Comparison of ENCODE assay signal across 8 mouse cellular contexts in the genomic region with DNA sequence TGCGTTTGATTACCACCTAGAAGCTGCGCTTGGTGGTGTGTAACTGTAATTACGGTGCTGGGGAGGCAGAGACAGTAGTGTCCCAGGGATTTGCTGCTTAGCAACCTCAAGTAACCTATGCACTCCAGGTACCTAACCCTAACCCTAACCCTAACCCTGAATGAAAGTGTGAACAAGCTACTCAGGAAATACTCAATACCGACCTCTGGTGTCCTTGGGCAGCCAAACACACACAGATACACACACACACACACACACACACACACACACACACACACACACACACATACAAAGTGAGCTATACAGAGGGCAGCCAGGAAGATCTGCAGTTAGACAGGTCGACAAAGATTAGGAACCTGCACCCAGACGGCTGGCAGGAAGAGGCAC. TPM values are rescaled to one million over a fixed set of nuclear protein-coding genes. Genes with fewer than 3 reads are reported as not detected.
DNase-seq lines count a peak whose midpoint lies in the region; ATAC-seq and TF ChIP-seq lines count a peak whose summit lies in the region.

No protein-coding gene starts in this region.

- no peak for ATAC-seq in heart, embryonic 11.5 days (replicated peaks; ENCODE audit: insufficient number of reproducible peaks, low FRiP score, low TSS enrichment)
- ATAC-seq in forebrain, postnatal 0 days, result peak; percentile 32; the same call in 1 of the 2 replicates
- ATAC-seq in megakaryocyte progenitor cell, adult 5-6 weeks (replicated peaks; ENCODE audit: poor library complexity), result peak; percentile 38

- no peak for DNase-seq in heart, adult 18-20 months
- no peak for DNase-seq in ES-E14 (ENCODE audit: low read depth, low spot score)
- no peak for DNase-seq in forebrain, postnatal 0 days
- DNase-seq in layer of hippocampus, adult 11-12 months (ENCODE audit: low spot score), result no peak
- DNase-seq in spleen, postnatal 10 days (ENCODE audit: low spot score in 2 of 2), result no peak
- DNase-seq in gastrocnemius, postnatal 10 days, result no peak

- H3K4me3 ChIP-seq in heart, embryonic 11.5 days (ENCODE audit: low read depth, low read length), result peak overlapping the region; percentile 86
- H3K4me3 ChIP-seq in ES-E14 (ENCODE audit: insufficient read depth in 1 of 2, low read depth in 1 of 2, low read length in 2 of 2, poor library complexity in 1 of 2, severe bottlenecking in 1 of 2), result peak overlapping the region; percentile 81 to 93
- H3K4me3 ChIP-seq in forebrain, postnatal 0 days (ENCODE audit: low read depth, low read length), result peak overlapping the region; percentile 98

- in situ Hi-C loops in ES-E14 (cut with MboI; ENCODE audit: low sequenced_read_pairs in 2 of 2, unreplicated experiment in 2 of 2), result no loop called here

- H3K27ac ChIP-seq in heart, embryonic 11.5 days (ENCODE audit: low read depth, low read length), result peak overlapping the region; percentile 92
- H3K27ac ChIP-seq in ES-E14 (ENCODE audit: insufficient read depth, low read depth, low read length, poor library complexity, severe bottlenecking), result no peak overlapping the region
- H3K27ac ChIP-seq in forebrain, postnatal 0 days (ENCODE audit: low read depth, low read length), result peak overlapping the region; percentile 93

- no peaks in the 10 kb centered on the region for H3K27me3 ChIP-seq in heart, embryonic 11.5 days (ENCODE audit: control insufficient read depth, insufficient read depth, low read length)
- no peaks in the 10 kb centered on the region for H3K27me3 ChIP-seq in forebrain, postnatal 0 days (ENCODE audit: insufficient read depth, low read length)

- TF ChIP-seq CTCF in forebrain, postnatal 0 days (IDR thresholded peaks at IDR 0.05; ENCODE audit: low read depth), result peak; percentile 37; the same call in 1 of the 2 replicates

- no peaks in the 10 kb centered on the region for H3K9me3 ChIP-seq in heart, embryonic 11.5 days (replicated peaks; ENCODE audit: control insufficient read depth, low read length)
- no peaks in the 10 kb centered on the region for H3K9me3 ChIP-seq in ES-E14 (ENCODE audit: control insufficient read depth, insufficient read depth, low read depth, low read length)
- H3K9me3 ChIP-seq in forebrain, postnatal 0 days (ENCODE audit: low read length), result no peaks in the 10 kb centered on the region

- H3K36me3 ChIP-seq in heart, embryonic 11.5 days (ENCODE audit: control insufficient read depth, insufficient read depth, low read length), result peaks cover 23% of the 10 kb centered on the region
- H3K36me3 ChIP-seq in ES-E14 (ENCODE audit: control insufficient read depth, insufficient read depth, low read length, poor library complexity, severe bottlenecking), result peaks cover 35% of the 10 kb centered on the region
- peaks cover 48% of the 10 kb centered on the region for H3K36me3 ChIP-seq in forebrain, postnatal 0 days (ENCODE audit: insufficient read depth)

- peaks cover 6% of the 10 kb centered on the region for H3K4me1 ChIP-seq in heart, embryonic 11.5 days (ENCODE audit: control insufficient read depth, insufficient read depth, low read length)
- H3K4me1 ChIP-seq in ES-E14 (ENCODE audit: control insufficient read depth in 2 of 2, insufficient read depth in 2 of 2, low read length in 2 of 2, poor library complexity in 1 of 2), result no peaks in the 10 kb centered on the region; a peak in 1 of 4 replicates
- peaks cover 9% of the 10 kb centered on the region for H3K4me1 ChIP-seq in forebrain, postnatal 0 days (ENCODE audit: insufficient read depth)

- peak overlapping the region; percentile 75 for H3K4me2 ChIP-seq in heart, embryonic 11.5 days
- peak overlapping the region; percentile 69 for H3K4me2 ChIP-seq in forebrain, postnatal 0 days (ENCODE audit: low read depth)

- H3K9ac ChIP-seq in heart, embryonic 11.5 days (ENCODE audit: low read depth, low read length), result peak overlapping the region; percentile 89
- peak overlapping the region; percentile 19; the same call in 1 of the 2 replicates for H3K9ac ChIP-seq in ES-E14 (ENCODE audit: insufficient read depth, low read depth, low read length, poor library complexity, severe bottlenecking)
- peak overlapping the region; percentile 97 for H3K9ac ChIP-seq in forebrain, postnatal 0 days

- 45% methylated on average over 6 of the region's 6 CpGs for WGBS in heart, embryonic 11.5 days (ENCODE audit: insufficient replicate concordance)
- WGBS in forebrain, postnatal 0 days, result 49% methylated on average over 6 of the region's 6 CpGs

TF ChIP-seq in ES-E14, 5 proteins besides CTCF, POLR2A, EP300 and RAD21:
- TF ChIP-seq HCFC1 (IDR thresholded peaks at IDR 0.05; ENCODE audit: borderline replicate concordance, insufficient read depth, low read length), result no peak
- no peak for TF ChIP-seq ZNF384 (IDR thresholded peaks at IDR 0.05; ENCODE audit: low read depth, low read length)
- no peak for TF ChIP-seq ZC3H11A (IDR thresholded peaks at IDR 0.05; ENCODE audit: borderline replicate concordance, low read depth, low read length)
- TF ChIP-seq CHD2 (IDR thresholded peaks at IDR 0.05; ENCODE audit: low read depth, low read length), result no peak
- TF ChIP-seq MAFK (IDR thresholded peaks at IDR 0.05; ENCODE audit: insufficient read depth, low read depth, low read length), result no peak

RNA-seq across cellular contexts. Expression of gene Ogfr, which starts 0.3 kb away (rescaled TPM):
- 68.2 and 70.7 TPM in 2 replicates for polyA plus RNA-seq in heart, embryonic 11.5 days (2014; fragmentation: Nextera tagmentation; extraction: Ambion mirVana)
- 10 to 100 TPM; 31.9 to 34.1 TPM for total RNA-seq in heart, adult 18-20 months (2021)
- 31.5 and 39.2 TPM in 2 replicates for total RNA-seq in ES-E14 (2012; rRNA removed)
- 116 and 127 TPM in 2 replicates for total RNA-seq in forebrain, postnatal 0 days (2014; rRNA removed)
- polyA plus RNA-seq in forebrain, postnatal 0 days (2015; fragmentation: Nextera tagmentation; extraction: Ambion mirVana), result 84.7 and 86.0 TPM in 2 replicates
- total RNA-seq in megakaryocyte progenitor cell, adult 5-6 weeks (2015), result 22.9 and 24.4 TPM in 2 replicates
- 34.9 and 47.6 TPM in 2 replicates for total RNA-seq in megakaryocyte progenitor cell, adult 5-6 weeks (2017)
- 10 to 100 TPM; 27.9 to 32.2 TPM for total RNA-seq in gastrocnemius, postnatal 10 days (2021)

RNA-seq across cellular contexts. Expression of gene Mrgbp, which starts 7.6 kb away (rescaled TPM):
- 23.1 and 23.9 TPM in 2 replicates for polyA plus RNA-seq in heart, embryonic 11.5 days (2014; fragmentation: Nextera tagmentation; extraction: Ambion mirVana)
- 10 to 100 TPM; 17.8 to 18.4 TPM for total RNA-seq in heart, adult 18-20 months (2021)
- total RNA-seq in ES-E14 (2012; rRNA removed), result 27.2 and 30.9 TPM in 2 replicates
- 55.0 and 63.2 TPM in 2 replicates for total RNA-seq in forebrain, postnatal 0 days (2014; rRNA removed)
- 31.8 and 34.2 TPM in 2 replicates for polyA plus RNA-seq in forebrain, postnatal 0 days (2015; fragmentation: Nextera tagmentation; extraction: Ambion mirVana)
- 34.2 and 36.6 TPM in 2 replicates for total RNA-seq in megakaryocyte progenitor cell, adult 5-6 weeks (2015)
- total RNA-seq in megakaryocyte progenitor cell, adult 5-6 weeks (2017), result 27.8 and 32.7 TPM in 2 replicates
- total RNA-seq in gastrocnemius, postnatal 10 days (2021), result 10 to 100 TPM in 1 of 2 experiments, 1 to 10 TPM in 1; 7.5 to 10.4 TPM

RNA-seq across cellular contexts. Expression of gene Col9a3, which starts 8.9 kb away (rescaled TPM):
- 24.5 and 25.0 TPM in 2 replicates for polyA plus RNA-seq in heart, embryonic 11.5 days (2014; fragmentation: Nextera tagmentation; extraction: Ambion mirVana)
- under 1 TPM in 1 of 2 experiments, not detected in 1; 0.21 TPM for total RNA-seq in heart, adult 18-20 months (2021)
- total RNA-seq in ES-E14 (2012; rRNA removed), result 5.4 and 7.9 TPM in 2 replicates
- 42.4 and 47.9 TPM in 2 replicates for total RNA-seq in forebrain, postnatal 0 days (2014; rRNA removed)
- polyA plus RNA-seq in forebrain, postnatal 0 days (2015; fragmentation: Nextera tagmentation; extraction: Ambion mirVana), result 46.8 and 49.5 TPM in 2 replicates
- 0.30 TPM in 1 of 2 replicates, not detected in the other for total RNA-seq in megakaryocyte progenitor cell, adult 5-6 weeks (2015)
- total RNA-seq in megakaryocyte progenitor cell, adult 5-6 weeks (2017), result 0.47 TPM in 1 of 2 replicates, not detected in the other
- total RNA-seq in gastrocnemius, postnatal 10 days (2021), result 1 to 10 TPM; 1.0 to 1.4 TPM

RNA-seq across cellular contexts. Expression of gene Tcfl5, which starts 53.8 kb away (rescaled TPM):
- polyA plus RNA-seq in heart, embryonic 11.5 days (2014; fragmentation: Nextera tagmentation; extraction: Ambion mirVana), result 0.07 and 0.32 TPM in 2 replicates
- not detected for total RNA-seq in heart, adult 18-20 months (2021)
- 36.0 and 44.9 TPM in 2 replicates for total RNA-seq in ES-E14 (2012; rRNA removed)
- 5.3 and 5.9 TPM in 2 replicates for total RNA-seq in forebrain, postnatal 0 days (2014; rRNA removed)
- polyA plus RNA-seq in forebrain, postnatal 0 days (2015; fragmentation: Nextera tagmentation; extraction: Ambion mirVana), result 0.88 and 1.2 TPM in 2 replicates
- total RNA-seq in megakaryocyte progenitor cell, adult 5-6 weeks (2015), result not detected in 2 replicates
- total RNA-seq in megakaryocyte progenitor cell, adult 5-6 weeks (2017), result not detected in 2 replicates
- total RNA-seq in gastrocnemius, postnatal 10 days (2021), result under 1 TPM; 0.28 to 0.41 TPM

Comparison
In these comparisons a context has a peak if more than half of its experiments do, and no peak if none do; other contexts are left out.
1. H3K9ac ChIP-seq: peak in every context shown above with its lines; median percentile 97 in forebrain, postnatal 0 days; 89 in heart, embryonic 11.5 days; 19 in ES-E14.